Mouse (Mus musculus): Measurements from ENCODE around the gene Kdm2b.

Kdm2b gene

GRCm38 (mm10) chr5:122923871-122924465, 65.7 kb downstream of the Kdm2b start:
- no peak for DNase-seq

- DNase-seq: no peak
Observed at GRCm38 (mm10) chr5:122921941-122922340, 67.7 kb downstream of the Kdm2b start.

GRCm38 (mm10) chr5:122920557-122920956, 69.1 kb downstream of the Kdm2b start:
- no peak for DNase-seq

GRCm38 (mm10) chr5:122917982-122918711, 71.5 kb downstream of the Kdm2b start:
- no peak for DNase-seq

- no peak for DNase-seq
Observed at GRCm38 (mm10) chr5:122916147-122916546, 73.5 kb downstream of the Kdm2b start.

- peak; percentile 52 for DNase-seq
Observed at GRCm38 (mm10) chr5:122912863-122913262, 76.8 kb downstream of the Kdm2b start.

GRCm38 (mm10) chr5:122909481-122909880, 80.1 kb downstream of the Kdm2b start:
- no peak for DNase-seq

- DNase-seq: no peak
Observed at GRCm38 (mm10) chr5:122908001-122908400, 81.6 kb downstream of the Kdm2b start.

GRCm38 (mm10) chr5:122907182-122907581, 82.4 kb downstream of the Kdm2b start:
- no peak for DNase-seq

GRCm38 (mm10) chr5:122903165-122903564, 86.5 kb downstream of the Kdm2b start:
- DNase-seq: no peak

GRCm38 (mm10) chr5:122902228-122902627, 87.4 kb downstream of the Kdm2b start:
- DNase-seq: no peak

GRCm38 (mm10) chr5:122901666-122902065, 88.0 kb downstream of the Kdm2b start:
- DNase-seq: no peak

- no peak for DNase-seq
Observed at GRCm38 (mm10) chr5:122901179-122901578, 88.4 kb downstream of the Kdm2b start.

GRCm38 (mm10) chr5:122900558-122901171, 89.0 kb downstream of the Kdm2b start:
- no peak for DNase-seq

GRCm38 (mm10) chr5:122899777-122900557, 89.7 kb downstream of the Kdm2b start:
- peak; percentile 94 for DNase-seq

- DNase-seq: peak; percentile 60
Observed at GRCm38 (mm10) chr5:122898963-122899776, 90.5 kb downstream of the Kdm2b start.

- no peak for DNase-seq
Observed at GRCm38 (mm10) chr5:122898153-122898552, 91.5 kb downstream of the Kdm2b start.

GRCm38 (mm10) chr5:122894821-122895220, 94.8 kb downstream of the Kdm2b start:
- no peak for DNase-seq

- peak; percentile 89 for DNase-seq
Observed at GRCm38 (mm10) chr5:122894007-122894637, 95.5 kb downstream of the Kdm2b start.

- no peak for DNase-seq
Observed at GRCm38 (mm10) chr5:122893270-122893669, 96.4 kb downstream of the Kdm2b start.

GRCm38 (mm10) chr5:122890396-122890795, 99.2 kb downstream of the Kdm2b start:
- no peak for DNase-seq
